ENCODE assay signal across 8 mouse cellular contexts in genomic region chr10:30980279-30980968, GRCm38 (mm10).
DNase-seq lines count a peak whose midpoint lies in the region; ATAC-seq lines count a peak whose summit lies in the region.

No protein-coding gene starts in this region.

- no peaks in the 10 kb centered on the region for H3K9me3 ChIP-seq in limb, embryonic 10.5 days (replicated peaks)
- no peaks in the 10 kb centered on the region for H3K9me3 ChIP-seq in neural tube, embryonic 12.5 days

- 5% methylated on average over 8 of the region's 8 CpGs for WGBS in limb, embryonic 10.5 days
- 1% methylated on average over 8 of the region's 8 CpGs for WGBS in neural tube, embryonic 12.5 days

- ATAC-seq in neural tube, embryonic 12.5 days (ENCODE audit: low FRiP score, low read depth), result peak; percentile 94

- H3K4me3 ChIP-seq in limb, embryonic 10.5 days, result peak overlapping the region; percentile 38
- H3K4me3 ChIP-seq in neural tube, embryonic 12.5 days, result no peak overlapping the region

- H3K4me1 ChIP-seq in limb, embryonic 10.5 days, result peaks cover 13% of the 10 kb centered on the region
- peaks cover 9% of the 10 kb centered on the region for H3K4me1 ChIP-seq in neural tube, embryonic 12.5 days

- peak; percentile 26 to 29 for DNase-seq in right cerebral cortex, postnatal 10 days (ENCODE audit: low spot score in 2 of 2)
- DNase-seq in right cerebral cortex, adult 2 months (ENCODE audit: low spot score in 2 of 2), result no peak
- DNase-seq in heart, adult 18-20 months, result peak; percentile 16 to 49
- peak; percentile 35 for DNase-seq in limb, embryonic 10.5 days (ENCODE audit: low spot score)
- DNase-seq in thymus, postnatal 14 days, result no peak
- DNase-seq in right cerebral cortex, postnatal 14 days, result no peak
- DNase-seq in cerebellum, adult 8-10 months, result no peak

- H3K4me2 ChIP-seq in neural tube, embryonic 12.5 days (replicated peaks), result peak overlapping the region; percentile 49

- no peaks in the 10 kb centered on the region for H3K27me3 ChIP-seq in limb, embryonic 10.5 days (ENCODE audit: low read depth, poor library complexity, severe bottlenecking)
- H3K27me3 ChIP-seq in neural tube, embryonic 12.5 days (replicated peaks), result peaks cover 3% of the 10 kb centered on the region; the same call in 1 of the 2 replicates

- peak overlapping the region; percentile 81 for H3K27ac ChIP-seq in limb, embryonic 10.5 days
- H3K27ac ChIP-seq in neural tube, embryonic 12.5 days, result no peak overlapping the region

- no peaks in the 10 kb centered on the region for H3K36me3 ChIP-seq in limb, embryonic 10.5 days
- no peaks in the 10 kb centered on the region for H3K36me3 ChIP-seq in neural tube, embryonic 12.5 days

- no peak overlapping the region for H3K9ac ChIP-seq in neural tube, embryonic 12.5 days

Comparison
In these comparisons a context has a peak if more than half of its experiments do, and no peak if none do; other contexts are left out.
1. DNase-seq: peak in right cerebral cortex, postnatal 10 days (2 of 2), heart, adult 18-20 months (2 of 2) and limb, embryonic 10.5 days (single experiment); none in right cerebral cortex, adult 2 months (0 of 2), thymus, postnatal 14 days (single experiment), right cerebral cortex, postnatal 14 days (single experiment) and cerebellum, adult 8-10 months (single experiment).